Mouse (Mus musculus): ENCODE measurements at regions not wholly inside any gene's neighbourhood (a gene's known extent, or its start where the extent isn't known, plus 50 kb on each side); places are given as distances from the start of the nearest gene placed in this dataset.

DNA sequence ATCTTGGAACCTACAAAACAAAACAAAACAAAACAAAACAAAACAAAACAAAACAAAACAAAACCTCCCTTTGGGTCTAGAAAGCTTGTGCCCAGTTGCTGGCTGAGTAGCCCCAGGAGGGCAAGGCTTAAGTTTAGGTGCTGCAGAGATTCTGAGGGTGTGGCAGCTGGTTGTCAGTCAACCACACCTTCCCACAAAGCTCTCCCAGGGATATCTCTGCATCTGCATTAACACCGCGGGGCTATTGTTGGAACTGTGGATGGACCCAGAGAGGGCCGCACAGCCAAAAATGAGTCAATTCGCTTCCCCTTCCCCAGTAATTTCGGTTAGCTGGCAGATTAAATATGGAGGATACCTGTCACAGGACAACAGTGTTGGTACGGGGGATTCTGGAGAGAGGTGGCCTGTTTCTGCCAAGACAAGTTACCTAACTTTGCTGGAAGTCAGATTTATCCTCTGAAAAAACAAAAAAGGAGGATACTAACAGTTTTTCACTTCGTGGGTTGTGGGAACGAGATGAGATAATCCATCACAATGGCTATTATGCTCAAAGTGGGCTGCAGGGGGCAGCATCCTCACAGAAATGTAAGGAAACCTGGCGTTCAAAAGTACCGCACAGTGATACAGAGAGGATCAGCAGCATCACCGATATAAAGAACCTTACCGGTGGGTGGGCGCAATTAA is 96.7 kb downstream of the 1500009L16Rik start:
- DNase-seq (ENCODE audit: low spot score): no peak

DNA sequence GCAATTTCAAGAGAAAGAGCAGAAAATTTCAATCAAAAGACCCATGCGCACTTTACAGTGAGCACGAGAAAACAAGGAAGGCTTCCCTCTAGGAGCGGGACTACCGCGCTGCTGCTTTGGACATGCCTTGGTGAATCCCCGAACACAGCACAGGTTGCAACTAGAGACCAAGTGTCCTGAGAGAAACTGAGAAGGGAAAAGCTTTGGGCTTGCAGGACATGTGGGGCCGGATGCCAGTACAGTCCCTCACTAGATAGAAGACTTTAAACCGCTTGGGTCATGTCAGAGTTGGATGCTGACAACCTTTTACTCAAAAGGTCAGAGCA is 97.2 kb downstream of the 1500009L16Rik start:
- no peak for DNase-seq (ENCODE audit: low spot score)

DNA sequence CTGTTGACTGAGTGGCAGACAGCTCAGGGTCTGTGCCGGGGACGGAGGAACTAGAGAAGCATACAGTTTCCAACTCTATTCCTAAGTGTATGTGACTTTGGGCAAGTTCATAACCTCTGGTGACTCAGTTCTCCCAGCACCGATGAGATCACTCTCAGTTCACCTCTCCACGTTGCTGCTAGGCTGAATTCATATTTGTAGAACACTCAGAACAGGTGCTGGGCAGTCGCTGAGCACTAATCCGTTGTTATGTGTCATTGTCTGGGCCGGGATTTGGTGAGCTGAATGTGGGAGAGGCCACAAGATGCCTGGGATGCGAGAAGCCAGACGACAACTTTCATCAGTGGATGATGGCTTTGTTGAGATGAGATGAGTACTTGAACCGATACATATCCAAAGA is 98.4 kb downstream of the 1500009L16Rik start:
- DNase-seq (ENCODE audit: low spot score): no peak

DNA sequence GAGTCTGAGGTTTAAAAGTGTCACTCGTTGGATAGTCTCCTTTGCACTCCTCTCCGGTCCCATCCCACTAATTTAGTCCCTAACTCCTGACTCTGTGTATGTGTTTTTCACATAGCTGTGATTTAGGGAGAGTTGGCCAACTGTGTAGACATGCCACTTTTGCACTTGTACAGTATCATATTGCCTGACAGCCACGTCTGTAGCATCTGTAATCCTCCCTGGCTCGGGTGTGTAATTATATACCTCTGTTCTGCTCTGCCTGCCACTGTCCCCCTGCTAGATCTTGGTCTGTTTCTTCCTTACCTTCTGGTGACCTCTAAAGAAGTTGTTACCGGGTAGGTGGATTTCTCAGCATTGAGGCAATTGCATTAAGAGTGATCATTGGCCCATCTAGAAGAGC is 103.4 kb downstream of the 1500009L16Rik start:
- DNase-seq (ENCODE audit: low spot score): no peak

DNA sequence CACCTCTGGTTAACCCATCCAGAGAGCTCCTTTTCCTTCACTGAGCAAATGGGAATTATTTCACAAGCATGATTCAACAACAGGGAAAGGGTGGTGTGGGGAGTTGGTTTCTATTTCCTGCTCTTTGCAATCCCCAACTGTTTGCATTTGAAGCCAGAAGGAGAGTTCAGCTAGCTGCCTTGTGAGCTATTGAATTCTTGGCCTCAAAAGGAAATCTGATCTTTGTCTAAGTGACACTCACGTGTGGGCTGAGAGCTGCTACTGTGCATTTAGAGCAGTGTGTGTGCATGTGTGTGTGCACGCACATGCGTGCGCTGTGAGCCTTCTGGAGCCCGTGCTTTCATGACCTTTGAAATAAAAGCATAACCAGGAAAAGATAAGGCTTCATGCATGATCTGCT is 113.7 kb downstream of the 1500009L16Rik start:
- DNase-seq (ENCODE audit: low spot score): no peak

DNA sequence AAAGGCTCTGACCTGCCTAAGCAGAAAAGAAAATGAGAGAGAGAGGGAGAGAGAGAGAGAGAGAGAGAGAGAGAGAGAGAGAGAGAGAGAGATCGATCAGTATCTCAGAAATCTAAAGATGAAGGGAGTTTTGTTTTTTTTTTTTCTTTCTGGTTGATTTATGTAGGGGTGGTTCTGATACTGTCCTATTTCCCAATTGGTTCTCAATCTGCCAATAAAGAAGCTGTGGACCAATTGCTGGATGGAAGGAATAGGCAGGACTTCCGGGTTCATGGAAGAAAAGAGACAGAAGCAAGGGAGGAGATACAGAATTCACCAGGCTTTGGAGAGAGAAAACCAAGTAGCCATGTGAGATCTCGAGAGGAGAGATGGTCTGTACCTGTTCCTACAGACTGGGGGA is 117.6 kb downstream of the 1500009L16Rik start:
- no peak for DNase-seq (ENCODE audit: low spot score)

DNA sequence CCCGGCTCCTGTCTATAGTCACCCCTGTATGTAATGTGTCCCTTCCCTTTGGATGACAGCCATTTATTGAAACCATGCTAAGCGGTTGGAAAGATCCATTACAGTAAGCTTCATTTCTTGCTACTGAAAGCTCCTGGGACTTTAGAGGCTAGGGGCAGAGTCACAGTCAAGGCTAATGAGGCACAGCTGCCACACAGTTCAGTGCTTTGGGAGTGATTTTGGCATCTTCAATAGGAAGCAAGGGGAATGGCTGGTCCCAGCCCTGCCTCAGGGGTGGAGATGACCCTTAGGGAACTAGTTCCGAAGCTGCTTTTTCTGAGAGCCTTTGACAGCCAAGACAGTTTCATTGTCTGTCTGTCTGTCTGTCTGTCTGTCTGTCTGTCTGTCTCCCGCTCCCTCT is 128.2 kb downstream of the 1500009L16Rik start:
- no peak for DNase-seq (ENCODE audit: low spot score)

DNA sequence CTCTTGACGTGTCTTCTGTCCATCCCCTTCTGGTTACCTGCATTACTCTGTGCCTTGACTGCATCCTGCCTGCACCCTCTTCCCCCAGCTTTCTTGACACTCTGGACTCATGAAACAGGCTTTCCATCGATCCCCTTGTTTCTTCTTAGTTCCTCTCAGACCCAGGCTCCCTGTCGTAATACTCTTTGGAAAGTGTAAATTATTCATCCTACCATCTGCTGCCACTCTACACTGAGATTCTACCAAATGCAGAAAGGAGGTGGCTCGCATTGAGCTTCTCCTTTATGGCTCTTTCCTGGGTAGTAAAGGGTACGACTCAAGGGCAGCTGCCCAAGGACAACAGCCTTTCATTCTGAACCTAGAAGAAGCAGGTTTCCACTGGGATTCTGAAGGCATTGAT is 129.5 kb downstream of the 1500009L16Rik start:
- no peak for DNase-seq (ENCODE audit: low spot score)

DNA sequence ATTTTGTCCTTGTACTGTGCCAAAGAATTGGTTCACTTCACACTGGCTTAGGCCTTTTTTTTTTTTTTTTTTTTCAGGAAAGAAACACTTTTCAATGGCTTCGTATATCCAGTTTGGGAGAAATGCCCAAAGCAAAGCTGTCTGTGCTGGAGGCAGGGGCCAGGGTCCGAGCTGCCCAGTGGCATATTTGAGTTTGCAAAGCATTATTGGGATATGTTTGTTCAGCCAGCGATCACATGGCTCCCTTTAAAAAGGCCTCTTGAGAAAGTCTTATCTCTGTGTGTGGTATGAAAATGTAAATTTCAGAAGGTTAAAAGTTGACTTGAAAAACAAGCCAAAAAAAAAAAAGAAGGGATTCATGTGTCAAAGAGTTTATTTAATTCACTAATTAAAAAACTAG is 130.1 kb downstream of the 1500009L16Rik start:
- no peak for DNase-seq (ENCODE audit: low spot score)

DNA sequence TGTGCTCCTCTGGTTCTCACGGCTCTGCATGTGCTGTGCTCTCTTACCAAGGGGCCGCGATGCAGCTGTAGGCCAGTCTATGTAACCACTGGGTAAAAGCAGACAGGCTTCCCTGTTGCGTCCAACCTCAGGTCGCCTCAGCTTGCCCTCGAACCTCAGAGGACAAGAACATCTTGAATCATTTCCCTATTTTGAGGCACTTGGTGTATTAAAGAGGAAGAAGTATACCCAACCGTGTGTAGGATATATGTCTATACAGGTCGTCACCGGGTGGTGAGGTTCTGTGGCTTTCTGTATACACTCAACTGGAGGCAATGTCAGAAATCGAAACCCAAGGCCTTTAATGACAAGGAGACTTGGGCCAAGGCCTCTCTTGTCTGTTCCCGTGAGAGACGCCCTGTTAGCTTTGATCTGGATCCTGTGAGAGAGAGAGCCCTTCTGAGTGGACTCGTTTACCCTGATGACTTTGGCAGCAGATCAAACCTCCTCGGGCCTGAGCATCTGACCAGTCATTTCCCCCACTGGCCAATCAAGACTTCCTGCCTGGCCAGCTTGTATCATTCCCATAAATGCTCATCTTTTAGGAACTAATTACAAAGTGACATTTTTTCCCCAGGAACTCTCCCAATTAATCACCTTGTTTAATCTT is 135.3 kb downstream of the 1500009L16Rik start:
- no peak for DNase-seq (ENCODE audit: low spot score)

DNA sequence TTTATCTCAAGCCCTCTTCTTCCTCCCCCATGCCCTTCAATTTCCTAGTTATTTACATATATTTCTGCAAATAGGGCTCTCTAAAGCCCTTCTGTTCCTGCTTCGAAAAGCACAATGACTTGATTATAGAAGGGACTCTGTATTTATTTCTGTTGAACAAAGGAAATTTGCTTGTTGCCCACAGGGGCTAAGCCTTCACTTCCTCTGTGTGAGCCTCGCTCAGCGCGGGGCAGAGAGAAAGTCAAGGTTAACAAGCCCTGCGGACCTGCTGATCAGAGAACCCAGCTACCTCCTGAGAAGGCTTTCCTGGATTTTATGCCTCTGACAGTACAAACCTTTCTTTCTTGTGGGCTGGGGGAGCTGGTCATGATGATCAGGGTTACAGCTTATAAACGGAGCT is 136.0 kb downstream of the 1500009L16Rik start:
- no peak for DNase-seq (ENCODE audit: low spot score)

DNA sequence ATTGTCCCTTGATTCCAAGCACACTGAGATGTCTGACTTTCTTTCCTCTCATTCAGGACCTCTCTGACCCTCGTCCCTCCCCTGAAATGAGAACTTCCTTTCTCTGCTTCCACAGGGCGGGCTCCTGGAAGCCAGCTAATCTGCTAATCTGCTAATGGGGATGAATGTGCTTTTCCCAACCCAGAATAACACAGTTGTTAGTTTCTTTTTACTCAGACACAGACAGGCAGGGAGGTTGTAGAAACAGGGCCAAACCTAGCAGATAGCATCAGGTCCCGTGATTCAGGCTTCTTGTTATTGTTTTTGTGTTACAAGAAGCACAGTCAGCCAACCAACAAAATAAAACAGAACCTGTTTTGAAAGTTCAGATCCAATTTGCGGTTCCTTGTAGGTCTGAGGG is 137.0 kb downstream of the 1500009L16Rik start:
- DNase-seq (ENCODE audit: low spot score): no peak

DNA sequence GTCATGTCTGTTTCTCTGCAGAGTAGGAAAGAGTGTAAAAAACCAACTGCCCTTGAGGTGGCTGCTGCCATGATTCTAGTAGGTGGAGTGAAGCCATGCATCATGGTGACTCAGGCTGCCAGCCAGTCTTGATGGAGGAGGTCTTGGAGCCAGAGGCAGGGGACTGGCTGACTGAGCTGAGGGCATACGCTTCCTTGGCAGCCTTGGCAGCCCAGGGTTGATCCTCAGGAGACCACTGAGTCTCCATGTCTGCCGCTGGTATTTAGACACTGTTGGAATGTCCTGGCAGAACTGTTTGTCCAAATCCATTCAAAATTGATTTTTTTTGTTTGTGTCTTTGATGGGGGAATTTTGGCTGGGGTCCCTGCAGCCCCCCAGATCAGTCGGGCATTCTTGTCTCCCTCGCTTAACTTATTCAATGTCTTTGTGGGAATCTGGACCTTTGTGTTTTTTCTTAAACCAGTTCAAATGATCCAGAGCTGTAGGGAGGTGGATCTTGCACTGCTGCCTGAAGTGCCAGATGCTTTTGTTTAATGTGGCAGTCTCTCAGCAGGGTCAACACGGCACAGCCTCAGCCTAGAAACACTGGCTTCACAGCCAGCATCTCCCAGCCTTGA is 139.0 kb downstream of the 1500009L16Rik start:
- DNase-seq (ENCODE audit: low spot score): no peak

DNA sequence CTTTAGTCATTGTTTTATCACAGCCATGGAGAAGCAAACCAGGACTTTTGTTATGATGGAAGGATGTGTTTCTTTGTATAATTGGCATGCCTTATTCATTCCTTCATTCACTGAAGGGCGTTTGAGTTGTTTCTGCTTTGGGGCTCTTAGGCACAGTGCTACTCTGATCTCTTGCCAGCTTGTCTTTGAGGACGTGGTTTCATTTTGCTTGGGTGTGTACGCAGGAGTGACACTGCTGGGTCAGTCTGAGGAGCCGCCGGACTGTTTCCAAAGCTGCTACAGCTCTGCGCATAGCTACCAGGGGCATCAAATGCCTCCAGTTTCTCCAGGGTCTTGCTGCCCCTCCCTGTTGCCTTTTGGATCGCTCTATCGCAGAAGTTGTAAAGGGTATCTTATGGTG is 141.9 kb downstream of the 1500009L16Rik start:
- no peak for DNase-seq (ENCODE audit: low spot score)

DNA sequence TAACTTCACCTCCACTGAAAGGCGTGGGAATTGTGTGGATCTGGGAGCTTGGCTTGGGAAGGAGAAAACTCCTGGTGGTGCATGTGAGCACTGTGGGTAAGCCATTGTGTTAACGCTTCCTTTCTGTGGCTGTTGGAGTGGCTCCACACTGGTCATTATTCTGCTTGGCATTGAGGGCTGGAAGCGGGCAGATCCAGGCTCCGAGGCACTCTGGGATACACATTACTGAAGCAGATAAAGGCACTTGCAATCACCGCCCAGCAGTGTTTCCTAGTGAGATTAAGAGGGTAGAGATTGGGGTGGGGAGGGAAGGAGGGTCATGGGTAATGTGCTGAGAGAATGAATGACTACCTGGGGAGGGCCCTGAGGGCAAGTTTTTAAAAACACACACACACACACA is 143.3 kb downstream of the 1500009L16Rik start:
- no peak for DNase-seq (ENCODE audit: low spot score)

DNA sequence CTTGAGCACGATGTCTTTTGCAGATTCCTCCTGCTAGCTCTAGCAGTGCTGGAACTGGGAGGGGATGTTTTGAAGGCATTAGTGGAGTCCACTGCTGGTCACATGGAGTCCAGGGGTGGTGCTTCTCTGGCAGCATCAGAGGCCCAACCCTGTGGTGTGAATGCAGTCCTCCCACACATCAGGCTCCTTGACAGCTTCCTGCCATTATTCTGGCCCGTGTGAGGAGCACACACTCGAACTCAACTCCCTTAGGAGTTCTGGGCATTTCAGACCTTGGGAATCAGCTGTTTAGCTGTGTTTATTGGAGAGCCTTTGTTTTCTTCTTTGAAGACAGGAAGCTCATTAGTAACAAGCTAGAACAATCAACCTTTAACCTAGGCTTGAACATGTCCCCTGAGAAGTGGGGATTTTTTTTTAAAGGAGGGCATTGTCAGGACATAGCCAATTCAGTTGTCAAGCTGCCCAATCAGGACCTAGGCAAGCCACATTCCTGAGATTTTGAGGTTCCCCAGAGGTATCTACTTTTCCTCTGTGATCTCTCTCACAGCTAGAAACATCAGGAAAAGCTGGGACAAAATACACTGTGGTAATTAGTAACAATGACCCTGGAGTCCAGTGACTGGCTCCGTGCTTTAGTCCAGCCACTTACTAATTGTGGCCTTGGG is 149.2 kb downstream of the 1500009L16Rik start:
- DNase-seq (ENCODE audit: low spot score): no peak

DNA sequence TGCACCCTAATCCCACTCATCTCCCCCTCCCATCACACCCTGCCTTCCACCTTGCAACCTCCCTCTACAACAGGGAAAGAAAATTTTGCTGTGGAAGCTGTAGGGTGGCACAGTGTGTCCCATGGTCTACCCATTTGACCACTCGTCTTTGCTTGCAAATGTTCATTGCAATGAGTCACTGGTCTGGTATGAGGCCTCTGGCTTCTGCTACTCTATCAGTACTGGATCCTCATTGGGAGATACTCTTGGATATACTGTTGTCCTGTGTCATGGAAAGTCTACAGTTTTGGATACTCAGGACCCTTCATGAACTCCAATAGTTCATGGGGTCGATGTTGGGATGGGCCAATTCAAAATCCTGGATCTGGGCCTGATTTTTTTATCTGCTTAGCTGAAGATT is 156.1 kb downstream of the 1500009L16Rik start:
- DNase-seq (ENCODE audit: low spot score): no peak

DNA sequence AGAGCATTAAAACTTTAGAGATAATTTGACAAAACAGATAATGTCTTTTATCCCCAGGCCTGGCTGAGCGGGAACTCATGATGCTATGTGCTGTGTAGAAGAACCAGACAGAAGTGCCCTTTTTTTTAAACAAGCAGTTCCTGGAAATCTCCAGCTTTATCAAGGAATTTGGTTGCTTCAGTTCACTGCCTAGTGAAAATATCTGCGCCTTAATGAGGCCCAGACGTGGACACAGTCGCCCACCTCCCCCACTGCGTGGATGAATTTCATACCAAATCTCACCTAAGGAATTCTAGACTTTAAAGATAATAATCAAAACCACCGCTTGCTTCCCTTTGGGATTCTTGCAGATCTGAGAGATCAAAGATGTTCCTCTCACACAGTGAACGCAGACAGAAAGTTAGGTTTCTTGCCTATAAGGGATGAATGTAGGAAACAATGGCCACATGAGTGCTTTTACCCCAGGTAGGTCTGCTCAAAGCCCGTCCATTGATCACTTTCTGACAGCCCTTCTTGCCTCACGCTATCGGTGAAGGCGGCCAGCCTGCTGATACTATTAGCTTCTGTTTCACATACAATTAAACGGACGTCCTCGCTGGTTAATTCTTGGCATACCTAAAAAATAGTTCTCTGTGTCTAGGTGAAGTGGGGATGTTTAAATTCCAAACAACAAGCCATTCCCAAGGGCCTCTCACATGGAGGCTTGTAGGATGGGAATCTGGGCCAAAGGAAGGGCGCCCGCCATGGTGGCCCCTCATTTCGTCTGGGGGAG is 159.6 kb downstream of the 1500009L16Rik start:
- no peak for DNase-seq (ENCODE audit: low spot score)

DNA sequence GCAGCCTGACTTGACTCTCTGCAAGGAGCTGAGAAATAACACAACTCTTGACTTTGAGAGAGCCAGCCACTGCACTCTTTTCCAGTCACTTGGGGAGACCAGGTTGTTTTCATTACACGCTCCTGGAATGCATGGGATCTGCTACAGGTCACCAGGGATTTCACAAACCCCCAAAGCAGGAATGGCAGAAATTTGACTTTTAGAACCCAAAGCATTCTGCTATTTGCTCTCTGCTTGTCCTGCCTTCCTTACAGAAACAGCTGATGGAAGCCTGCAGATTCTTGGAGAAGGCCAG is 160.2 kb downstream of the 1500009L16Rik start:
- no peak for DNase-seq (ENCODE audit: low spot score)

DNA sequence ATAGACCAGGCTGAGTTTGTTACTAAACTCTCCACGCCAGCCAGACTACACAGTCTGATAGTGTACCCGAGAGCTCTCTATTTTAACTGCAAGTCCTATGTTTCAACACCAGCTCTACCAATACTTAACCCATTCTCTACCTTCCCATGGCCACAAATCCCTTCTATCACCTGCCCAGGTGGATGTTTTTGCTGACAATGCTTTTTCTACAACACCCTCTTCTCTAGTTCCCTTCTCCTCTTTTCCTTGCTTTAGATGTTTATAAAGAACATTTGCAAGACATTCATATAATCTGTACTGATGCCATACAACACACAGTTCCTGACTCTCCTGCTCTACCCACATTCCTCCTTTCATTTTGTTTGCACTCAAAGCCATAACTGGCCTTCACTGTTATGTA is 161.9 kb downstream of the 1500009L16Rik start:
- DNase-seq (ENCODE audit: low spot score): no peak

DNA sequence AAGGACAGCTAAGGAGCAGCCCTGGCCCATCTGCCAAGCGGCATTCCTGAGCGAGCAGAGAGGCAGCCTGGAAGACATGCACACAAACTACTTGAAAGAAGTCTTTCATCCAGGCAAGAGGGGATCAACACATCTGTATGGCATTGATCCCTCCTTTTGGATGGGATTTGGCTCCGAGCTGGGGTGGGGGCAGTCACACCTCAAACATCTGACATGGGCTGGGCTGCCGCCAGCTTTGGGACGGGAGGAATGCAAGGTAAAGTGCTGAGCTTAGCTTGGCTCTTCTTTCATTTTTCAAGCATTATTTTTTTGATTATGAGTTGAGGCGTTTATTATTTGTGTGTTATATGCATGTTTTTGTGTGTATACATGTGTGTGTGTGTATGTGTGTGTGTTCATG is 165.9 kb downstream of the 1500009L16Rik start:
- no peak for DNase-seq (ENCODE audit: low spot score)

DNA sequence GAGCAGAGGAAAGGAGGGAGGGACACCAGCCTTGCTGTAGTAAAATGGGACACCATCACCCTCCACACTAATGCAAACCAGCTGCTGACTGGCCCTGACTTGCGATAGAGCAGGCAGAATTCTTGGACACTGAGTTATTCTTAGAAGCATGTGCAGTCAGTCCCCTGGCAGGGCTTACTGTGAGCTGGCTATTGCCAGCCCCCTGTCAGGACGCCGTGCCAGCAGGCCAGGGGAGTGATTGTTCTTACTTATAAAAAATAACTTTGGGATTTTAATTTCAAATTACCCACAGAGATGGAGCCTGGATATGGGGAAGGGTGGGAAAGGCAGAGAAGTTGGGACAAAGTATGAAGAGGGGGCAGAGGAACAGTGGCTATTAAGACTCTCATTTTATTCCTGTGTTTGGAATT is 173.1 kb downstream of the 1500009L16Rik start:
- DNase-seq (ENCODE audit: low spot score): no peak

DNA sequence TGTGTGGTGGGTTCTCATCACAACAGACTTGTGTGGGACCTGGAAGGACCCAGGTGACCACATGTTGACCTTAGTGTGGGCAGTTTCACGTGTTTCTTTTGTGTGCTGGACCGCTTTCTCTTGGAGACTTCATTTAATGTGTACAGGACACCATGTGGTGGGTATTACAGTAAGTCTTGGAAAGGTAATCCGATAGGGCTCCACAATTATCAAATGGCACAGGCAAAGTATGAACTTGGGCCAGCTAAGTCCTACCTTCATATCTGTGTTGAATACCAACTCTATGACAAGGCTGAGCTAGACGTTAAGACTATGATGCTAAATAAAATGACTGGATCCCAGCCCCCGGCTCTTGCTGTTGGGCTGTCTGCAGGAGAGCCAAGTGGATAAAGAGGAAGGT is 173.5 kb downstream of the 1500009L16Rik start:
- DNase-seq (ENCODE audit: low spot score): no peak
